Mouse (Mus musculus) kidney, adult 2 months (tissue): ENCODE results near the gene Hacd3. TPM values are rescaled to one million over a fixed set of nuclear protein-coding genes. Genes with fewer than 3 reads are reported as not detected.

ENCODE experiments used
- DNase-seq: peaks from one replicate; pipeline ENCODE4 v3.0.0; 2021
- H3K27ac ChIP-seq: fragments of 200-500 bp; 2 replicates; pipeline ENCODE4 v1.5.1; 2012; ENCODE audit warnings: low read depth, low read length, control low read depth, inconsistent platforms; ENCODE audit not compliant: insufficient read depth
- H3K27me3 ChIP-seq: fragments of 200-500 bp; replicated peaks from 2 replicates; pipeline ENCODE4 v1.6.1; 2012; ENCODE audit warnings: mild to moderate bottlenecking, moderate library complexity, low read length, inconsistent platforms; ENCODE audit not compliant: control insufficient read depth, insufficient read depth
- H3K36me3 ChIP-seq: fragments of 200-500 bp; 2 replicates; pipeline ENCODE4 v1.6.1; 2012; ENCODE audit warnings: mild to moderate bottlenecking, moderate library complexity, low read length, inconsistent platforms; ENCODE audit not compliant: control insufficient read depth, insufficient read depth
- H3K4me1 ChIP-seq: fragments of 200-500 bp; 2 replicates; pipeline ENCODE4 v1.6.1; 2011; ENCODE audit warnings: low read length; ENCODE audit not compliant: control insufficient read depth, insufficient read depth
- H3K4me3 ChIP-seq: fragments of 200-500 bp; 2 replicates; pipeline ENCODE4 v1.5.1; 2011; ENCODE audit warnings: mild to moderate bottlenecking, low read depth, low read length, control low read depth; ENCODE audit not compliant: insufficient read depth
- CTCF ChIP-seq: fragments of 200-500 bp; conservative IDR thresholded peaks from 2 replicates; pipeline ENCODE4 v1.5.1; 2011; ENCODE audit warnings: low read depth, mild to moderate bottlenecking, control low read depth, low read length, moderate library complexity, mixed read lengths; ENCODE audit not compliant: insufficient read depth, insufficient read length
- POLR2A ChIP-seq: fragments of 200-500 bp; IDR thresholded peaks from one replicate; pipeline ENCODE4 v1.6.1; 2011; ENCODE audit warnings: low read depth, low read length, control low read depth
- WGBS: fragments of 180-500 bp; shearing (Covaris S2); methylation state at CpG from one replicate; pipeline ENCODE4 v1.1.7; 2018; 5-methylcytosine and 5-hydroxymethylcytosine counted together
- polyA plus RNA-seq: library from polyadenylated mRNA; depleted of rRNA; stranded (reverse); fragments of >200 nt; gene quantifications from 2 replicates; pipeline ENCODE4 v1.2.3, GENCODE M21; 2012

Gene Hacd3
- polyA plus RNA-seq, 1 experiment: 37.5 TPM

DNA sequence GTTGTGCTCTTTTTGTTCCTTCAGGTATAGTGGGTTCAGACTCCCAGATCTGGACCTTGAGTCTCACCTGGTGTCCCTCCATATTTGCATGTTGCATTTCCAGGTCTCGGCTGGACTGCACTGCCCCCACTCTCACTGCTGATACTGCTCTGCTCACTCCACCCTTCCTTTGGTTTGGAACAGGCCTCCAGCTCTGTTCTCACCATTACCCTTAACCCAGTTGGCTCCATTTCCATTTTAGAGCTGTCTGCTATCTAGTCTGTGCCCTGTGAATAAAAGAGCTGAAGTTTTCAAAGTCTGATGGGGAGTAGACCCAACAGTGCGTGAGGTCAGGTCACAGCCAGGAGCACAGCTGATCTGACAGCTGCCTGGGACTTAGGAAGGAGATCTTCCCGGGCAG lies 40.9 kb downstream of the Hacd3 start:
- Histone ChIP-seq H3K4me3 (no peak overlapping the region), H3K27me3 (no peaks in the 10 kb centered on the region), H3K36me3 (peaks cover 7% of the 10 kb centered on the region), H3K27ac (no peak overlapping the region), H3K4me1 (no peaks in the 10 kb centered on the region)
- peak; percentile 10 for DNase-seq
- WGBS: 48% methylated on average over 3 of the region's 3 CpGs
- TF ChIP-seq POLR2A: no peak
- TF ChIP-seq CTCF: no peak

DNA sequence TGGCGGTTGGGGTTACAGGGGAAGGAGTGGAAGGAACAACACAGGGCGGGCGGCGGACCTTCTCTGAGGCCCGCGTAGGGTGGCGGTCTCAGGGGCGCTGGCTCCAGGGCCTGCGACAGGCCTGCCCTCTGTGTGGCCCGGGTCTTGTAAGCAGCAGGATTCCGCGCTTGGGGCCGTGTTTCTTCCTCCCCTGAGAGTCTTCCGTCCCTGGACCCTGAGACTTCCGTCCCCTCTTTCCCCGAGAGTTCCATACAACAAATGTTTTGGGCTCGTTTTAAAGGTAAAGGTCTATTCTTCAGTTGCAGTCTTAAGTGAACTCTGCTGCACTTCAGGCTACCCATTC lies 60.5 kb downstream of the Hacd3 start:
- peak overlapping the region; percentile 83 for H3K4me3 ChIP-seq
- H3K36me3 ChIP-seq: no peaks in the 10 kb centered on the region
- H3K27me3 ChIP-seq: no peaks in the 10 kb centered on the region
- no peak for TF ChIP-seq POLR2A
- TF ChIP-seq CTCF: no peak
- peaks cover 6% of the 10 kb centered on the region for H3K4me1 ChIP-seq
- H3K27ac ChIP-seq: peak overlapping the region; percentile 76
- WGBS: under 1% methylated on average over 17 of the region's 17 CpGs
- no peak for DNase-seq

DNA sequence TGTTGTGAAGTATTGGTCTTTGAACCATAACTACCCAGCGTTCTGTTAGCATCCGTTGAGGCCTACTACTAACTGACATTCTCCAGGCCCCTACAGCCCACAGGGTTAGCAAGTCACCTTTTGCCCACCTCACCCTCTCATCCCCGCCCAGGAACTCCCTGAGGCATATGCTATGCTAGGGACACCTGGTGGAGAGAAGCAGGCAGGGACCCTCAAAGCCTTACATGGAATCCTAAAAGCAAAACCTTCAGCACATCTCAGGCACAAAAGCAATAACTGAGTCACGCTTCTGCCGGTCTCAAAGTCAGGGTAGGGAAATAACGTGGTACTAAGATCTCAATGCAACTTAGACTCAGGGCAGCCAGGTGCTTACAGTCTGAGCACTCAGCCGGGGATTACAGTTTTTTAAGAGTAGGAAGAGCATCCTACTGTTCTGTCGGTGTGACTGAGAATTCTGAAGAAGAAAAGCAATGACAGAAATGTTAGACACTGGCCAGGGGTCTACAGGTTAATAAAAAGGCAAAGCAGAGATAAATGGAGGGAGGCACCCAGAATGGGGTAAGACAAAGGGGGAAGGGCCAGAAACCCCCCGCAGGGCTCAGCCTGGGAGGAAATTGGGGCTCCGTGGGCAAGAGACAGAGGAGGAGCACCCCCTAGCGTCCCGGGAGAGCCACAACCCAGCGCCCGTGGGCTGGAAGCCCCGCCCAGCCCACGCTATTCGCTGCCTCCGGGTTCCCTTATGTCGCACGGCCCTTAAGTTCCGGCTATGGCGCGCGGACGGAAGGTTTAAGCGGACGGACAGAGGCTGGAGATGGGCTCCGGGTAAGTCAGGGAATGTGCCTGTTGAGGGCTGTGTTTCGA lies 61.1 kb downstream of the Hacd3 start, which contains the start of gene Ints14:
Gene Ints14 (plus strand): TSS at position 789 of the 861 bp plus-strand sequence.
- no peaks in the 10 kb centered on the region for H3K36me3 ChIP-seq
- WGBS: 6% methylated on average over 29 of the region's 29 CpGs

DNA sequence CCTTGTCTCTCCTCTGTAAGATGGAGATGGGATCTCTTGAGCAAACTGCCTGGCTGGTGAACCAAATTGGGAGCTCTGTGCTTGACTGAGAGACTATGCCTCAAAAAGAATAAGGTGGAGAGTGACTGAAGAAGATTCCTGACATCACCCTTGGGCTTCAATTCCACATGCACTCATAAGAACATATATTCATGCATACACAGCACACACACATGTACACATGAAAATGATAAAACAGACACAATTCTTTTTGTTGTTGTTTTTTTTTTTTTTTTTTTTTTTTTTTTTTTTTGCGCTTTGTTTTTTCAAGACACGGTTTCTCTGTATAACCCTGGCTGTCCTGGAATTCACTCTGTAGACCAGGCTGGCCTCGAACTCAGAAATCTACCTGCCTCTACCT lies 64.2 kb downstream of the Hacd3 start:
- no peak for DNase-seq
- no peaks in the 10 kb centered on the region for H3K36me3 ChIP-seq
- WGBS: 94% methylated on average over 3 of the region's 3 CpGs
- H3K4me1 ChIP-seq: peaks cover 6% of the 10 kb centered on the region
- no peak overlapping the region for H3K4me3 ChIP-seq
- TF ChIP-seq POLR2A (no peak), CTCF (no peak)
- H3K27ac ChIP-seq: no peak overlapping the region
- no peaks in the 10 kb centered on the region for H3K27me3 ChIP-seq

More for the DNA sequence above, 61.1 kb downstream of the Hacd3 start, which contains the start of gene Ints14:
- H3K4me1 ChIP-seq: peaks cover 6% of the 10 kb centered on the region
- no peaks in the 10 kb centered on the region for H3K27me3 ChIP-seq
- peak within 1 kb of the TSS; percentile 76 for H3K27ac ChIP-seq
- TF ChIP-seq CTCF (peak; percentile 76), POLR2A (peak; percentile 88)
- peak within 1 kb of the TSS; percentile 83 for H3K4me3 ChIP-seq
- peak; percentile 97 for DNase-seq

DNA sequence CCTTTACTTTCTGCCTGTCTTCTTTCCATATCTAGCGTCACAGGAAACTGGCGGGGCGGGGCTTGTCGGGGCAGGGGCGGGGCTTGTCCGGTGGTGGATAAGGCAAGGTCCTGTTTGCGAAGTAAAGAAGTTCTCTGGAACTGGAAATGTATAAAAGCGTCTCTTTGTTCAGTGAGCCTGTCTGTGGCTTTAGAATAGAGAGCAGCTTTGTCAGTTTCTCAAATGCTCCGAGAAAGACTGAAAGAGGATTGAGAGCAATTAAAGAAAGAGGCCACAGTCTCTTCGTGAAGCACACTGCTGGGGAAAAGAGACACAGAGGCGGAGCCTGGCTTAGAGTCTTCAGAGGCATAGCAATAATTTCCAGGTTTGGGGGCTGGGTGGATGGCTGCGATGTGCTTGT lies 65.2 kb downstream of the Hacd3 start:
- H3K4me1 ChIP-seq: no peaks in the 10 kb centered on the region; the same call in 1 of the 2 replicates
- peak; percentile 19 for DNase-seq
- H3K4me3 ChIP-seq: no peak overlapping the region
- no peak for TF ChIP-seq CTCF
- no peak for TF ChIP-seq POLR2A
- 27% methylated on average over 12 of the region's 12 CpGs for WGBS
- no peak overlapping the region for H3K27ac ChIP-seq
- no peaks in the 10 kb centered on the region for H3K27me3 ChIP-seq
- no peaks in the 10 kb centered on the region for H3K36me3 ChIP-seq

DNA sequence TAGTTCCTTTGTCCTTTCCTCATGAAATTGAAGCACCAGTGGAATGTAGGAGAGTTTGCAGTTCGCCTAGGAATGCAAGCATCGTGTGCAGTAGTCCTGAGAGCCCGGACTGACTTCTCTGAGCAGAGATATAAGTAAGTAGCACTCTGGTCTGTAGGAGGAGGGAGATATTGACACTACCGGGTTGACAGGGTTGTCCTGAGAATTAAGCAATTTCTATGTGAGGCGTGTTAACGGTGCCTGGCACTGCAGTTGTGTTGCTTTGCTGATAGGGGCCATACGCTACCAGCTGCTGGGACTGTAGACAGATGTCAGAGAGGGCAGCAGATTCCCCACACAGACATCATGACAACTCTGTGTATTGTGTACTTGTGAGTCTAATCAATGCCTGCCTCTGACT lies 68.3 kb downstream of the Hacd3 start:
- no peak overlapping the region for H3K4me3 ChIP-seq
- TF ChIP-seq CTCF (no peak), POLR2A (no peak)
- no peak overlapping the region for H3K27ac ChIP-seq
- H3K36me3 ChIP-seq: no peaks in the 10 kb centered on the region
- WGBS: 71% methylated on average over 7 of the region's 7 CpGs
- H3K27me3 ChIP-seq: no peaks in the 10 kb centered on the region
- DNase-seq: no peak
- no peaks in the 10 kb centered on the region for H3K4me1 ChIP-seq

DNA sequence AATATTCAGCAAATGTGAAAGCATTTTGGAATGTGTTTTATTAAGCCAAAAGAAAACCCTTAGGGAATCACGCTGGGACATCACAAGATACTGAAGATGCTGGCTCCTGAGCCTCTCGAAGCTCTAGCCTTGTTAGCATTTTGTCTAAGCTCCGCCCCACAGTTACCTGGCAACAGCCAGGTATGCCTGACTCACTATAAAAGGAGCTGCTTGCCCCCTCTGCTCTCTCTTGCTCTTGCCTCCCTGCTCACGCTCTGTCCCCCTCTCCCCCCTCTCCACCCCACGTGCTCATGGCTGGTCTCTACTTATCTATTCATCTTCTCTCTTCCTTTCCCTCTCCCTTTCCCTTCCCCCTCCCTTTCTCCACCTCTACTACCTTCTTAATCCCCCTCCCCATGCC lies 69.4 kb downstream of the Hacd3 start:
- no peak for DNase-seq
- Histone ChIP-seq H3K4me3 (no peak overlapping the region), H3K4me1 (no peaks in the 10 kb centered on the region), H3K27me3 (no peaks in the 10 kb centered on the region), H3K36me3 (no peaks in the 10 kb centered on the region), H3K27ac (no peak overlapping the region)
- TF ChIP-seq CTCF: no peak
- 26% methylated on average over 5 of the region's 5 CpGs for WGBS
